ENCODE assay signal across 17 mouse cellular contexts in the genomic region with DNA sequence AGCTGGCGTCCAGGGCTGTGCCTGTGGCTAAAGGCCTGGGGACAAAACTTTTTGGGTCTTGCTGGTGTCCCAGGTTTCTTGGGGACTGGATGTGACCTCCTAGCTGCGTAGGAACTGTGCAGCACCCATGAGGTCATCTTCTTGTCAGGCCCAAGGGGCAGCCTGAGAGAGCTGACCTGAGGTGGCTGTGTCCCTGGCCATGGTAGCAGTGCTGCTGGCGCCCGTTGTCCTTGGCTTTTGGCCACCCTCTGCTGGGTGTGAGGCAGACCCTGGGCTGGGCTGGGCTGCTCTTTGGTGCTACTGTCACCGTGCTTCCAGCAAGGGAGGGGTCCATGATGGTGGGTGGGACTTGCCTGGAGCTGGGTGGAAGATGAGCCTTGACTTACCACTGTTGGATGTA. TPM values are rescaled to one million over a fixed set of nuclear protein-coding genes. Genes with fewer than 3 reads are reported as not detected.
DNase-seq lines count a peak whose midpoint lies in the region.
"Had no signal": no experiment of that assay in that cellular context is flagged by ENCODE, and none has a peak within 500 bp of the region (broad histone marks: within the 10 kb centered on the region; RNA-seq: fewer than 3 reads in every experiment).

No protein-coding gene starts in this region.

- DNase-seq in adrenal gland, postnatal 14 days: peak; percentile 67
- no peak for DNase-seq in adrenal gland, adult 18-20 months (ENCODE audit: low spot score in 2 of 2)
- peak; percentile 45 to 59 for DNase-seq in cerebellum, postnatal 10 days
- DNase-seq in cerebellum, adult 9-10 months: no peak
- peak; percentile 82 for DNase-seq in heart, adult 11 months
- no peak for DNase-seq in heart, postnatal 4 days
- DNase-seq: adrenal gland, adult 8-10 months; B cell, adult 2 months; gastrocnemius, postnatal 25 days; heart, adult 2 months; heart, postnatal 14 days; kidney, adult 18-20 months; kidney, adult 9 months had no signal

RNA-seq across cellular contexts. Expression of a gene that starts 8.8 kb away (rescaled TPM):
- total RNA-seq in adrenal gland, postnatal 14 days (2021): 17.1 and 18.7 TPM in 2 replicates
- total RNA-seq in adrenal gland, adult 18-20 months (2021): 10 to 100 TPM; 21.7 to 44.0 TPM
- total RNA-seq in heart, postnatal 4 days (2021): 1 to 10 TPM; 1.8 to 2.0 TPM
- total RNA-seq: G1E had no signal

RNA-seq across cellular contexts. Expression of a gene that starts 21.4 kb away (rescaled TPM):
- 10.8 and 19.4 TPM in 2 replicates for total RNA-seq in adrenal gland, postnatal 14 days (2021)
- 10 to 100 TPM; 21.1 to 39.7 TPM for total RNA-seq in adrenal gland, adult 18-20 months (2021)
- total RNA-seq in heart, postnatal 4 days (2021): 10 to 100 TPM; 12.5 to 13.9 TPM
- total RNA-seq: CH12.LX; G1E; gastrocnemius, adult 8-10 months; gastrocnemius, postnatal 25 days; hematopoietic stem cell, adult 5-6 weeks had no signal

Comparison
In these comparisons a context has a peak if more than half of its experiments do, and no peak if none do; other contexts are left out.
1. DNase-seq: peak in adrenal gland, postnatal 14 days (single experiment), cerebellum, postnatal 10 days (2 of 2) and heart, adult 11 months (single experiment); none in adrenal gland, adult 18-20 months (0 of 2), cerebellum, adult 9-10 months (single experiment) and heart, postnatal 4 days (single experiment).